8 mouse cellular contexts compared by ENCODE assay signal in the genomic region with DNA sequence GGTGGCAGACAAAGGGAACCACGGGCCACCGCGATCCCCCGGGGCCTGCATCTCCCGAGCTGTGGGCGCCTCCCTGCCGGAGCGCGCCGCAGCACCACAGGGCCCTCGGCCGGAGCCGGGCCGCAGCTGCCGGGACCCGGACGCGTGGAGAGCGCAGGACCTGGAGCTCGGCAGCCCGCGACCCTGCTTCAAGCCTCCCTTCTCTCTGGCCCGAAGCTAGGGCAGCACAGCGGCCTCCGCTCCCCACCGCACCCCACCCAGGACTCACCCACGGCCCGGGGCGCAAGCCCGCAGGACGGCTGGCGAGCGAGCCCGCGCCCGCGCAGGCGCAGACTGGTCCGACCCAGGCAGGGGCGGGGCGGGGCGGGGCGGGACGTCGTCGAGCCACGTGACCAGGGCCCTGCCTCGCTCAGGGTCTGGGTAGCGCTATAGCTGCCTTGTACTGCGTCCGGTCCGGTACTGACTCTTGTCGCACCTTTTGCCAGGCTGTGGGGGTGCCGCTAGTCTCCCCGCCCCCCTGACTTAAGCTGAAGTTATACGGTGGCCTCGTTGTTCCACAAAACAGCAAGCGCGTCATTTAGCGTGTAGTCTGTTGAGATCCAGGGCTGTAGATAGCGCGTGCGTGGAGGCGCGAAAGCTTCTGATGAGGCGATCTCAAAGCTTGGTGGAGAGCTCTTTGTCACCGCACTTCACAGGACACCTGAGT. TPM values are rescaled to one million over a fixed set of nuclear protein-coding genes. Genes with fewer than 3 reads are reported as not detected.
DNase-seq lines count a peak whose midpoint lies in the region; ATAC-seq and TF ChIP-seq lines count a peak whose summit lies in the region.

A gene (minus strand): TSS at position 340 of the 706 bp plus-strand sequence.

- peak; percentile 93 for TF ChIP-seq POLR2A in liver, adult 2 months (IDR thresholded peaks at IDR 0.05; ENCODE audit: extremely low read depth, insufficient read depth, low read length)
- peak; percentile 90 for TF ChIP-seq POLR2A in myocyte (IDR thresholded peaks at IDR 0.05; ENCODE audit: insufficient read length, low read depth)

- no peaks in the 10 kb centered on the region for H3K9me3 ChIP-seq in heart, embryonic 10.5 days
- H3K9me3 ChIP-seq in kidney, embryonic 16.5 days (ENCODE audit: low read length): no peaks in the 10 kb centered on the region

- H3K27ac ChIP-seq in heart, embryonic 10.5 days: peak within 1 kb of the TSS; percentile 98
- H3K27ac ChIP-seq in kidney, embryonic 16.5 days (ENCODE audit: low read length): peak within 1 kb of the TSS; percentile 92
- peak within 1 kb of the TSS; percentile 95 for H3K27ac ChIP-seq in liver, adult 2 months (replicated peaks; ENCODE audit: insufficient read depth, low read depth, low read length)

- H3K36me3 ChIP-seq in heart, embryonic 10.5 days: peaks cover 11% of the 10 kb centered on the region
- H3K36me3 ChIP-seq in kidney, embryonic 16.5 days (ENCODE audit: insufficient read depth, low read length): peaks cover 10% of the 10 kb centered on the region
- H3K36me3 ChIP-seq in liver, adult 2 months (ENCODE audit: control insufficient read depth, insufficient read depth, low read length): peaks cover 9% of the 10 kb centered on the region; the same call in 1 of the 2 replicates
- H3K36me3 ChIP-seq in myocyte (ENCODE audit: control insufficient read depth, insufficient read depth): peaks cover 3% of the 10 kb centered on the region
- H3K36me3 ChIP-seq in splenic B cell, adult 2 months (ENCODE audit: control insufficient read depth, insufficient read depth, low read length, poor library complexity, severe bottlenecking): no peaks in the 10 kb centered on the region; the same call in 1 of the 2 replicates

- H3ac ChIP-seq in myocyte (ENCODE audit: control insufficient read depth, insufficient read length): peak within 1 kb of the TSS; percentile 29

- ATAC-seq in erythroblast, adult 5-6 weeks (replicated peaks; ENCODE audit: low FRiP score, poor library complexity, severe bottlenecking): peak; percentile 58
- peak; percentile 98 for ATAC-seq in kidney, embryonic 16.5 days (ENCODE audit: low FRiP score, low TSS enrichment)

- H3K79me2 ChIP-seq in liver, adult 2 months (ENCODE audit: control insufficient read depth, insufficient read depth, low read length): peaks cover 15% of the 10 kb centered on the region; the same call in 1 of the 2 replicates
- peaks cover 30% of the 10 kb centered on the region for H3K79me2 ChIP-seq in myocyte (ENCODE audit: control insufficient read depth, insufficient read depth)

- peak; percentile 90 for DNase-seq in B cell, adult 2 months
- peak; percentile 98 for DNase-seq in brain, adult 2 months (ENCODE audit: low read depth, low spot score)
- DNase-seq in heart, embryonic 10.5 days (ENCODE audit: low spot score): peak; percentile 95
- peak; percentile 90 for DNase-seq in liver, adult 2 months (ENCODE audit: extremely low read depth, low read depth, low spot score)
- DNase-seq in splenic B cell, adult 2 months (ENCODE audit: low read depth, low spot score): peak; percentile 97

- TF ChIP-seq CTCF in liver, adult 2 months (IDR thresholded peaks at IDR 0.05; ENCODE audit: low read depth, low read length): no peak

- peak within 1 kb of the TSS; percentile 86 for H3K4me2 ChIP-seq in kidney, embryonic 16.5 days (replicated peaks; ENCODE audit: low read depth, low read length)
- peak within 1 kb of the TSS; percentile 90 for H3K4me2 ChIP-seq in myocyte (ENCODE audit: low read depth)

- WGBS in heart, embryonic 10.5 days: under 1% methylated on average over 67 of the region's 67 CpGs
- WGBS in kidney, embryonic 16.5 days: under 1% methylated on average over 62 of the region's 67 CpGs
- WGBS in liver, adult 2 months: under 1% methylated on average over 66 of the region's 67 CpGs

- 0 out of 2 replicates have a peak, but pooled peaks cover 9% of the 10 kb centered on the region for H3K27me3 ChIP-seq in heart, embryonic 10.5 days (ENCODE audit: insufficient read depth, poor library complexity, severe bottlenecking)
- H3K27me3 ChIP-seq in kidney, embryonic 16.5 days (ENCODE audit: insufficient read depth, low read length): no peaks in the 10 kb centered on the region
- no peaks in the 10 kb centered on the region for H3K27me3 ChIP-seq in liver, adult 2 months (ENCODE audit: control insufficient read depth, insufficient read depth, low read length)
- no peaks in the 10 kb centered on the region for H3K27me3 ChIP-seq in myocyte (ENCODE audit: control insufficient read depth, insufficient read depth, insufficient read length)
- H3K27me3 ChIP-seq in splenic B cell, adult 2 months (ENCODE audit: control insufficient read depth, insufficient read depth, low read length, poor library complexity, severe bottlenecking): no peaks in the 10 kb centered on the region

- H3K4me3 ChIP-seq in heart, embryonic 10.5 days: peak within 1 kb of the TSS; percentile 99
- H3K4me3 ChIP-seq in kidney, embryonic 16.5 days (ENCODE audit: low read length): peak within 1 kb of the TSS; percentile 94
- H3K4me3 ChIP-seq in liver, adult 2 months (ENCODE audit: insufficient read depth, low read depth, low read length): peak within 1 kb of the TSS; percentile 92
- peak within 1 kb of the TSS; percentile 56 for H3K4me3 ChIP-seq in myocyte

- peak within 1 kb of the TSS; percentile 99 for H3K9ac ChIP-seq in kidney, embryonic 16.5 days (replicated peaks; ENCODE audit: low read length)
- peak within 1 kb of the TSS; percentile 99 for H3K9ac ChIP-seq in liver, adult 2 months (ENCODE audit: low read depth, low read length)

- peaks cover 42% of the 10 kb centered on the region for H3K4me1 ChIP-seq in heart, embryonic 10.5 days
- H3K4me1 ChIP-seq in kidney, embryonic 16.5 days (ENCODE audit: insufficient read depth, low read length): peaks cover 29% of the 10 kb centered on the region
- H3K4me1 ChIP-seq in liver, adult 2 months (ENCODE audit: control insufficient read depth, insufficient read depth, low read length): peaks cover 32% of the 10 kb centered on the region

TF ChIP-seq in myocyte, 11 proteins besides CTCF, POLR2A, EP300 and RAD21:
- TF ChIP-seq TCF3 (IDR thresholded peaks at IDR 0.05; ENCODE audit: insufficient read length, low read depth) (no peak), E2F4 (IDR thresholded peaks at IDR 0.05; ENCODE audit: insufficient read depth) (no peak), USF1 (IDR thresholded peaks at IDR 0.05; ENCODE audit: low read depth) (peak; percentile 69), MYOD1 (IDR thresholded peaks at IDR 0.05; ENCODE audit: control insufficient read depth in 1 of 3, insufficient read length in 2 of 3, low read depth in 2 of 3) (no peak), MYOG (IDR thresholded peaks at IDR 0.05; ENCODE audit: control insufficient read depth in 1 of 3, insufficient read depth in 1 of 3, insufficient read length in 2 of 3, low read depth in 2 of 3) (no peak), POLR2AphosphoS2 (IDR thresholded peaks at IDR 0.05; ENCODE audit: insufficient read length, low read depth) (peak; percentile 87), REST (IDR thresholded peaks at IDR 0.05; ENCODE audit: insufficient read depth, insufficient read length) (no peak), TCF12 (IDR thresholded peaks at IDR 0.05; ENCODE audit: insufficient read depth, poor library complexity, severe bottlenecking) (no peak), SRF (IDR thresholded peaks at IDR 0.05; ENCODE audit: control insufficient read depth, insufficient read length, low read depth) (peak; percentile 54), MAX (IDR thresholded peaks at IDR 0.05; ENCODE audit: low read depth) (no peak), CEBPB (IDR thresholded peaks at IDR 0.05; ENCODE audit: insufficient read depth, poor library complexity, severe bottlenecking) (no peak)

RNA-seq across cellular contexts. Expression of the gene that starts here (rescaled TPM):
- total RNA-seq in erythroblast, adult 5-6 weeks (2015; ENCODE audit: low replicate concordance): 875 and 932 TPM in 2 replicates
- total RNA-seq in erythroblast, adult 5-6 weeks (2017; ENCODE audit: low replicate concordance): 975 and 1,016 TPM in 2 replicates
- polyA plus RNA-seq in heart, embryonic 10.5 days (2016; fragmentation: Nextera tagmentation; extraction: Ambion mirVana): 66.2 and 77.3 TPM in 2 replicates
- 70.6 and 81.9 TPM in 2 replicates for polyA plus RNA-seq in kidney, embryonic 16.5 days (2015; fragmentation: Nextera tagmentation; extraction: Ambion mirVana)
- total RNA-seq in liver, adult 2 months (2014; rRNA removed): 47.5 and 70.3 TPM in 2 replicates
- 52.9 and 56.4 TPM in 2 replicates for polyA plus RNA-seq in liver, adult 2 months (2012; rRNA removed)
- polyA plus RNA-seq in myocyte (2012; fragmentation: generic; extraction: Trizol): 39.9 TPM

Comparison
In these comparisons a context has a peak if more than half of its experiments do, and no peak if none do; other contexts are left out.
1. Peak in every context shown above with its lines: DNase-seq, ATAC-seq, H3K4me3 ChIP-seq and H3K27ac ChIP-seq.
2. RNA of the gene that starts here (total RNA-seq): 875 to 1,016 TPM in erythroblast, adult 5-6 weeks; 47.5 to 70.3 TPM in liver, adult 2 months; every median in the first group is over 10 times any median in the second.